Mouse (Mus musculus) lung, embryonic 14.5 days (tissue): ENCODE data around the gene Gm2956. TPM values are rescaled to one million over a fixed set of nuclear protein-coding genes. Genes with fewer than 3 reads are reported as not detected.
"Not testable (repeated sequence)": the region's sequence is repeated elsewhere in the genome, so short reads cannot be mapped to it uniquely, and the experiment has no call there.

Source experiments
- ATAC-seq: fragments of 200-750 bp; cut with Nextera tagmentation; 2 replicates; pipeline ENCODE4 v1.8.0; 2017; ENCODE audit warnings: mild to moderate bottlenecking, moderate TSS enrichment, moderate library complexity; ENCODE audit not compliant: insufficient read depth
- DNase-seq: peaks from one replicate; pipeline ENCODE4 v3.0.0-alpha.2; 2015
- H3K27ac ChIP-seq: fragments of 300-500 bp; sonication (generic); 2 replicates; pipeline ENCODE4 v1.5.1; 2014; ENCODE audit warnings: low read depth, mild to moderate bottlenecking, moderate library complexity
- H3K27me3 ChIP-seq: fragments of 300-500 bp; sonication (generic); 2 replicates; pipeline ENCODE4 v1.6.1; 2014; ENCODE audit warnings: low read length, control low read depth; ENCODE audit not compliant: insufficient read depth
- H3K36me3 ChIP-seq: fragments of 300-500 bp; sonication (generic); 2 replicates; pipeline ENCODE4 v1.6.1; 2014; ENCODE audit warnings: control low read depth; ENCODE audit not compliant: insufficient read depth
- H3K4me1 ChIP-seq: fragments of 300-500 bp; sonication (generic); 2 replicates; pipeline ENCODE4 v1.6.1; 2014; ENCODE audit warnings: antibody characterized with exemption, control low read depth; ENCODE audit not compliant: insufficient read depth
- H3K4me2 ChIP-seq: fragments of 300-500 bp; sonication (generic); 2 replicates; pipeline ENCODE4 v1.6.1; 2014; ENCODE audit warnings: mild to moderate bottlenecking
- H3K4me3 ChIP-seq: fragments of 300-500 bp; sonication (generic); 2 replicates; pipeline ENCODE4 v1.5.1; 2014; ENCODE audit warnings: low read depth, low read length
- H3K9ac ChIP-seq: fragments of 300-500 bp; sonication (generic); 2 replicates; pipeline ENCODE4 v1.6.1; 2014
- H3K9me3 ChIP-seq: fragments of 300-500 bp; sonication (generic); 2 replicates; pipeline ENCODE4 v1.6.1; 2016; ENCODE audit warnings: low read depth, low read length, control low read depth
- CTCF ChIP-seq: IDR thresholded peaks from 2 replicates; pipeline ENCODE4 v1.5.1; 2016; ENCODE audit warnings: antibody characterized with exemption, low read depth
- WGBS: fragments of 180-500 bp; shearing (Covaris S2); extraction: QIAGEN DNeasy Blood & Tissue Kit; methylation state at CpG from one replicate; pipeline ENCODE4 v1.1.7; 2014; 5-methylcytosine and 5-hydroxymethylcytosine counted together
- polyA plus RNA-seq: library from polyadenylated mRNA; unstranded; fragments of >200 nt; fragmentation: Nextera tagmentation; extraction: Ambion mirVana; gene quantifications from 2 replicates; pipeline ENCODE4 v1.2.1, GENCODE M21; 2014

Gm2956 gene
- polyA plus RNA-seq = not detected in 2 replicates

- H3K4me1 ChIP-seq, H3K27me3 ChIP-seq, H3K27ac ChIP-seq, H3K9me3 ChIP-seq, H3K9ac ChIP-seq, ATAC-seq, H3K36me3 ChIP-seq: not testable (repeated sequence)
- Histone ChIP-seq H3K4me2 (peak within 1 kb of the TSS; percentile 54), H3K4me3 (peak within 1 kb of the TSS; percentile 25)
- peak; percentile 0 for DNase-seq
- WGBS = 0% methylated on average over 2 of the region's 37 CpGs
Observed at GRCm38 (mm10) chr14:3332087-3332677, at the start of gene Gm2956. Gene Gm2956 (plus strand): TSS chr14:3332627.

- not testable (repeated sequence) for H3K4me1 ChIP-seq
Observed at GRCm38 (mm10) chr14:3333406-3333805, 979 bp downstream of the Gm2956 start.

GRCm38 (mm10) chr14:3394793-3395192 is 62.4 kb downstream of the Gm2956 start, which contains the start of gene Gm10413:
Gene Gm10413 (plus strand): TSS chr14:3395093.
- H3K36me3 ChIP-seq, DNase-seq, H3K27ac ChIP-seq, H3K27me3 ChIP-seq, ATAC-seq, H3K4me3 ChIP-seq, H3K4me2 ChIP-seq, H3K9me3 ChIP-seq, H3K4me1 ChIP-seq, H3K9ac ChIP-seq: not testable (repeated sequence)
- no CpG with 5 or more reads among the region's 2 CpGs for WGBS

More at GRCm38 (mm10) chr14:3333406-3333805, 979 bp downstream of the Gm2956 start:
- WGBS = 0% methylated on average over 3 of the region's 8 CpGs
- not testable (repeated sequence) for H3K9ac ChIP-seq, H3K27ac ChIP-seq, ATAC-seq, H3K9me3 ChIP-seq, H3K27me3 ChIP-seq, H3K4me3 ChIP-seq, H3K36me3 ChIP-seq
- peak; percentile 30 for DNase-seq
- H3K4me2 ChIP-seq = 0 out of 2 replicates have a peak overlapping the region, but pooled peaks have one; percentile 25
- TF ChIP-seq CTCF = peak; percentile 53

Other genes with a start within 250 kb of the Gm2956 start
- gene Gm10340, start 198.6 kb upstream of the Gm2956 start, polyA plus RNA-seq = 0.14 TPM in 1 of 2 replicates, not detected in the other
- not detected in 2 replicates for gene Gm5795, start 144.4 kb upstream of the Gm2956 start, polyA plus RNA-seq
- gene D830030K20Rik, start 124.1 kb upstream of the Gm2956 start, polyA plus RNA-seq = 4.9 and 5.6 TPM in 2 replicates
- gene Gm10413, start 62.5 kb downstream of the Gm2956 start, polyA plus RNA-seq = not detected in 2 replicates
- 1.2 and 1.3 TPM in 2 replicates for gene Gm10409, start 80.0 kb downstream of the Gm2956 start, polyA plus RNA-seq
- gene Gm3005, start 95.5 kb downstream of the Gm2956 start, polyA plus RNA-seq = 0.59 and 0.64 TPM in 2 replicates
- gene Gm10408, start 116.8 kb downstream of the Gm2956 start, polyA plus RNA-seq = not detected in 2 replicates